Mouse (Mus musculus): ENCODE data around the gene Ptpn6.

DNA sequence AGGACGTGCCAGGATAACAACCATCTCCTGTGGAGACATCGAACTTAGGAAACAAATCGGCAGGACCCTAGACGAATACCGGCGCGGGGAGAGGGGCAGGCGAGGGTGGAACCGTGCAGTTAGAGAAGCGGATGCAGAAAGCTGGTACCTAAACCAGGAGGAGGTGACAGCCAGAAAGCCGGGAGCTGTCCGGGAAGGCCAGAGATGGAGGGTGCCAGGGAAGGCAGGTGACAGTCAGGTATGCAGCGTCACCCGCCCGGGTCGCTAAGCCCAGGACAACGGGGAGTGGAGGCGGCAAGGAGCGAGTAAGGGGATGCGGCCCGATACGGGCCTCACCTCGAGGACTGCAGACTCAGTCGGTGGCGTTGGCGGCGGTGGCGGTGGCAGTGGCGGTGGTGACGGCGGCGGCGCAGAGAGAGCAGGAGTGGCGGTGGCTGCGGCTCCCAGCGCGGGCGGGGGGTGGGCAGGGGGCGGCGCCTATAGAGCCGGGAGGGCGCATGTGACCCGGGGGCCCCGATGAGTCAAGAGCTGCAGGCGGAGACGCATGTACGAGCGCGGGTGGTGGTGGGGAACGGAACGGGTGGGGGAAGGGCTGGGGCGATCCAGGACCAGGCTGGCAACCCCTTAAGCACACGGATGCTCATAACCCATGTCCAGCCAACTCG is 30.7 kb upstream of the Ptpn6 start, which contains the start of gene Eno2:
- no peak for TF ChIP-seq CTCF (IDR thresholded peaks at IDR 0.05)
- no peak for TF ChIP-seq EP300 (IDR thresholded peaks at IDR 0.05)

All from lung, postnatal 0 days (tissue).